Mouse (Mus musculus) adrenal gland (tissue): ENCODE measurements at regions not wholly inside any gene's neighbourhood (a gene's known extent, or its start where the extent isn't known, plus 50 kb on each side); places are given as distances from the start of the nearest gene placed in this dataset.

Experiments used
- intact Hi-C: fragments of 180-260 bp; cut with DNase I; formaldehyde crosslinking; loops from one replicate; pipeline ENCODE4 v1.15.1; 2025

DNA sequence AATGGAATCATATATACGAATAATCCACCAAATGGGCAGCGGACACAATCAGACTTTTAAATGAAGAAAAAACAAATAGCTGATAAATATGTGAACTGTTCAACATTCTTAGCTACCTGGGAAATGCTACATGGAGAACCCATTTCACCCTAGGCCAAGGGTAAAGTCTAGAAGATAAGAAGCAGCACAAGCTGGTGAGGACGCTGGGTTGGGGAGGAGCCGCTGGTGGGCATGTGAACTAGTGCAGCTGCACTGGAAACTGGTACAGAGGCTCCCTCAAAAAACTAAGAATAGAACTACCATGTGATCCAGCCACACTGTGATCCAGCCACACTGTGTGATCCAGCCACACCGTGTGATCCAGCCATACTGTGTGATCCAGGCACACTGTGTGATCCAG is 198.8 kb upstream of the Bmper start:
- intact Hi-C loops, result loop anchor here (10.0 kb wide), 1 partner anchor 469 kb away; no protein-coding TSS in a partner anchor

DNA sequence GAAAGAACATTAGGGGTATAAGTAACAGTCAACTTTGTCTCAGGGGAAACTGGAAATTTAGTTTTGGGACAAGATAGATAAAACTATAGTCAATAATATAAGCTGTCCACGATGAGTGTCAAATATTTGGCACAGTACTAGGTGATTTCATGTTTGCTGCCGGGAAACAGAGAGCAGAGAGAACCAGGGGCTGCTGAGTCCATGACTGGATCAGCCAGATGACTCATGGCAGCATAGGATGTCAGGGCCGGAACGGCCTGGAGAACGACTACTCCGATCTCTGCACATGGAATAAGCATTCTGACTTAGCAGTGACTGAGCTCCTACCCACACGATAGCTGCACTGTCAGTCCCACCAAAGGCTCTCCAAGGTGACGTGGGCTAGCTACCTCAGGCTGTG is 197.6 kb upstream of the Bmper start:
- intact Hi-C loops, result loop anchor here (5.0 to 10.0 kb wide), 2 partner anchors 227 to 470 kb away; no protein-coding TSS in a partner anchor

DNA sequence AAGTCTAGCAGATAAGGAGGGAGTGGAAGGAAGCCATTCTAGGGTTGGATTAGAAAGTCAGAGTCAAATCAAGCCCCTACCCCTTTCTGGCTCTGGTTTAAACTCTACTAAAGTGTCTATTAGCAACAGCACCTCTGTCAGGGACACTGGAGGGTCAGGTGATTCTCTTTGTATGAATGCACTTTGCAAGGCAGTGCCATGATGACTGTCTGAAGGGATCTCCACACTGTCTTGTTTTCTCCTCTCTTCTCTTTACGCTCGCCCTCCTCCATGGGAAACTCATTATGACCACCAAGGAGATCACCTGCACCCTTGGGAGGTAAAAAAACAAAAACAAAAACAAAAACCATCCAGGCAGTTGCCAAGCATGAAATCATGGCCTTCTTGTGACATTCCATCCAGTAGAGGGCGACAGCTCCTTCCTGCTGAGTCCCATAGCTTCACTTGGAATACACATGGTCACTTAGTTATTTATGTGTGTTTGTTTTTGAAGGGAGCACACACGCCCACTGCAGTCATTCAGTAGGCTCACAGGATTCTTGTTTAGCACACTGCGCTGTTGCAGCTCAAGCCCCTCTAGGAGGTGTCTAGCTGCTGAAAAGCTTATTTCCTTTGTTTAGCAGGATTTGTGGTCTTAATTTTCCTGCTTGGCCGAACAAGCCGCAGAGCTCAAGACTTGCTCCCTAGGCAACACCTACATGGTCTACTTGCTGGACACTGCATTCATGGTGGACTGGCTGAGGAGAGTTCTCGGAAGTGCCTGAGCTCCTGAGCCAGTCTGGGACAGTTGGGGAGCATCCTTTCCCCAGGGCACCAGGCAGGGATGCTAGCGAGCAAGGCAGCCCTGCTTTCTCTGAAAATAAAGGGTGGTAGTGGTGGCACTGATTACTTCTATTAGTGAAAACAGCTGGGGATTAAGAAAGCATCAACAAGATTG is 195.2 kb upstream of the Bmper start:
- intact Hi-C loops, result loop anchor here (1.0 to 10.0 kb wide), 3 partner anchors 183 to 473 kb away; no protein-coding TSS in a partner anchor

DNA sequence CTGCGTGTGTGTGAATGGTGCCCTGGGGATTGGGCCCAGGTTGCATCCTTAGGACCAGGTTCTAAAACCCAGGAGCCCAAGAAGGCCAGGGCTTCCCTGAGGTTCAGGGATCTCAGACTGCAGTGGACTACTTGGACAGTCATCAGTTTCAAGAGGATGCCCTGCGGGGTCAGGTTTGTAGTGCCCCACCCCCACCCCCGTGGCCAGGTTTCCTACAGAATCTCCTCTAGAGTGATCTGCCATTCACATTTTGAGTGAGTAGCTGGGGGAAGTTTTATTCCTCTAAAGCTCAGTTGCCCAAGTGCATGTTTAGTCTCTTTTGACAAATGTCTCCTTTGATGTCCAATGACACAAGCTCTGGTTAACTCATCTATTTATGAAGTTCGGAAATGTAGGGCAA is 193.5 kb upstream of the Bmper start:
- intact Hi-C loops, result loop anchor here (5.0 to 10.0 kb wide), 2 partner anchors 223 to 475 kb away; no protein-coding TSS in a partner anchor

DNA sequence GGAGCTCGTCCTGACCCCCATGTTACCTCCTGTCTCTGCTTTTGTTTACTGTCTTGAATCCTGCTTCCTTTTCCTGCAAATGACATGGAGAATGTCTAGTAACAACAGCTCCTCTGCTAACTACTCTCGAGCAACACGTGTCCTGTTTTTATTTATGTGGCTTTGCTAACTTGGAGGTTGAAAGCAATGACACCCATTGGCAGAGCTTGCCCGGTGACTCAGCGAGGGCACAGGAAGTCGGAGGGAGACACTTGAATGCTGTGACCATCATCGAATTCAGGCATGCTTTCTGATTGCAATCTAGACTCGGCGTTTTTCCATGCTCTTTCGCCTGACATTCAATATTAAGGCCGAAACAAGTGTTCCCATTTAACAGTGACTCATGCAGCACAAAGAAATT is 192.7 kb upstream of the Bmper start:
- intact Hi-C loops, result no loop called here

DNA sequence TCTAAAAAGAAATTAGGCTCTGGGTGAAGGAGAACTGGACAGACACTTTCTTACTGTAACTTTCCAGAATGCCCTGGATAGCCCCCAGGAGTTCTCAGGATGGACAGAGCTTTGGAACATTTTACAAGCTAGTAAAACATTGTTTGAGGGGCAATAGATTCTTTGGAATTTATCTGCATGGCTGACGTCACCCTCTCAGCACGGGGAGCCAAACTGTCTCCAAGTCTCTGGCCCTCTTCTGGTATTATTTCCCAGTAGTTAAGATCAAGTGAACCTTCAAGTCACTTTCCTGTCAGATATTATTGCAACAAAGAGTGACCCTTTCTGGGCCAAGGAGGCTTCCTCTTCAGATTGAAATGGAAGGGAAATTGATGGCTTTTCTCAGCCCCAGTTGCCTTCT is 192.3 kb upstream of the Bmper start:
- intact Hi-C loops, result no loop called here

DNA sequence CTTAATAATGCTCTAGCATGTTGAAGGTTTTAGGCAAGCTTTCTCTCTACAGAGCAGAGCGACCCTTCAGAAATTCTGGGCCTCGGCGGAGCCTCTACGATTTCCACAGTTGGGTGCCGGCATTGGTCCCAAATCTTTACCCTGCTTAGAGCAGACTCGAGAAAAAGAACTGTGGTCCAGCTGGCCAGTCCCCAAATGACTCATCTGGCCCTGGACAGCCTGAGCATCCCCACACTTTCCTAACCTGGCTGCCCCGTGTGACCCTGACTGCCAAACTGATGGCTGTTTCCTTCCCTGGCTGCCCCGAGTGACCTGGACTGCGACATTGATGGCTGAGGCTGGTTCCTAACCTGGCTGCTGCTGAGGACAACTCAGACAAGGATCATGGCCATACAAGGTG is 191.0 kb upstream of the Bmper start:
- intact Hi-C loops, result no loop called here

DNA sequence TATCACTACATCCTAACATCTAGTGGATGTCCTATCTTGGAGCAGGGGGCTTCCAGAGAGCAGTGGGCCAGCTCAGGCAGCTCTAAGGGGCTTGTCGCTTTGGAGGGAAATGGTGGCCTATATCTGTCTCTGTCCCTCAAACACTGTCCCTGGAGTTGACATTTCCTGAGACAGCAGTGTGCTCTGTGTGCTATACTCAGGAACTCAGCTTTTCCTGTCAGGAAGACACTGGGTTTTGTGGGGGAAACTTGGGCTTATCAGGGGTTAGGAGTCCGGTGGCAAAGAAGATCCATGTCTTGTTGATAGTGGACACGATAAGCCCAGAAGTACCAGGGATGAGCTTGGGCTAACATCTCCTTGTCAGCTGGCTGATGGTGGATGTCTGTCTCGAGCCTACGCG is 187.6 kb upstream of the Bmper start:
- intact Hi-C loops, result loop anchor here (5.0 kb wide), 1 partner anchor 77 kb away; no protein-coding TSS in a partner anchor

DNA sequence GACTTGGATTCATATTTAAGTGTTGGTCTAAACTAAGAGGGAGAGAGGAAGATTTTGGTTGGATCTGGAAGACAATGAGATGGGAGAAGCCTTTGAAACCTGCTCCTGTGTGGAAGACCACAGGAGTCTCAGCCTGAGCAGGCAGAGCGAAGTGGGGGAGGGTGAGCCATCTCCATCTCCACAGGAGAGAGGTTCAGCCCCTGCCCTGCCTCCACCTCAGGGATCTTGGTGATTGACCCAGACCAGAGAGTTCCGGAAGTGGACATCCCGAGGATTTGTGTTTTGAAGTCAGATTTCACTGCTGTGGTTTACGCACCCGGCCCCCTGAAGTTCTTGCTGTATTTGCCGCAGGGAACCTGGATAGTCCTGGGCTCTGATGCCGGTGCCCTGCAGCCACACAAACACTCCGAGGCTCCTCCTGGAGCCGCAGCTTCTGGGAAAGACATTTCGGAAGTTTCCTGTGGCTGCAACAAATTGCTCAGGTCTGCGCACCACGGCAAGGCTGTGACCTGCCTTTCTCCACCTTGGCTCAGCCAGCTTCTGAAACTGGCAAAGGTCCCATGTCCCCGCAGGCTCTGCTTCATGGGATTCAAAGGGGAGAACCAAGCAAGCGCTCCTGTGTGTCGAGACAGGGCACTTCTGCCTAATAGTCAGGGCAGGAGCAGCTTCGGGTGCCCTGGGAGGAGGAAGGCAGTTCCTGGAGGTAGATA is 186.8 kb upstream of the Bmper start:
- intact Hi-C loops, result loop anchor here (5.0 kb wide), 1 partner anchor 76 kb away; no protein-coding TSS in a partner anchor

DNA sequence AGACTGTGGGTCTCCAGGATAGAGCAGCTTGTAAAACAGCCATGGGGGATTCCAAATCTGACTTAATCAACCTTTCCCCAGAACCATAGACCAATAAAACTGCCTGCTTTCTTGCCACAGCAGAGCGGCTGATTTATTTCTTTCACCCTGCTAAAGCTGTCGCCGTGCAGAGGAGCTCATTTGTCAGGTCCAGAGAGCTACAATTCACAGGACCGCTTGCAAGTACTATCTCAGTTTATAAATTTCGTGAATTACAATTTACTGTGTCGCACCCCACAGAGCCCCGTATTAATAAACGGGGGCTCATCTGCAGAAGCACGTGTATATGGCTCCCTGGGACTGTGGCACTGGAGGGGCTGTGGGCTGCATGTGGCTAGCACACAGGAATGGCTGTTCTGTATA is 185.4 kb upstream of the Bmper start:
- intact Hi-C loops, result loop anchor here (5.0 kb wide), 1 partner anchor 75 kb away; no protein-coding TSS in a partner anchor

DNA sequence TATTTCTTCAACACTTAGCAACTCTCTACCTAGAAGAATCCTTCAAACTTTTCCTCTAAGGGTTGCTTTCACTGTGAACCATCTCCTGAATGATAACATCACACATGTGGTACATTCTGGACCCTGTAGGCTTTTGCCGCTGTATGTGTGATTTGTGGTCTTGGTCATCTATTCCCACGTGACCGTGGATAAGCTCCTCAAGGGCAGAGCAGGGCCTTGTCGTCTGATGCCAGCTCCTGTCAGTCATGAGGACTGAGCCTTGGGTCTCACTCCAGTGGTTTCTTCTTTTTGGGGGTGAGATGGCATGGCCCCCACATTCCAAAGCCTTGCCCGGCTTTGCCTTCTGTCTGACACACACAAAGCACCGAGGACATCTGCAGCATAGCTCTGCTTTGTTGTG is 183.3 kb upstream of the Bmper start:
- intact Hi-C loops, result loop anchor here (5.0 kb wide), 1 partner anchor 73 kb away; no protein-coding TSS in a partner anchor

DNA sequence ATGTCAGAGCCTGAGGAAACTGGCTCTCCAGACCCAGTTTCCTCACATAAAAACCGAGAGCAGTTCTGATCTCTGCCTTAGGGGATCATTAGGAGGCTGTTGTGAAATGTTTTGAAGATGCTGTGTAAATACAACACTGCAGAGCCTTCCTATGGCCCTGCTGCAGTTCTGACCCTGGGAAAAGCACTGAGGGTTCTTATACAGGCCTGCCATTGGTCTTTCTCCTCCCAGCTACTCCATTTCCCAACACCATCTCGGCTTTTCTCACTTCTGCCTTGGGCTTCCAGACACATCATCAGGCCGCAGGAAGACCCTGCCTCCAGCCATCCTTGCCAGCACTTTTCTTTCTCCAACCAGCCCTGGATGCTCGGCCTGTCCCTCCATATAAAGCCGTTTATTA is 181.9 kb upstream of the Bmper start:
- intact Hi-C loops, result no loop called here

DNA sequence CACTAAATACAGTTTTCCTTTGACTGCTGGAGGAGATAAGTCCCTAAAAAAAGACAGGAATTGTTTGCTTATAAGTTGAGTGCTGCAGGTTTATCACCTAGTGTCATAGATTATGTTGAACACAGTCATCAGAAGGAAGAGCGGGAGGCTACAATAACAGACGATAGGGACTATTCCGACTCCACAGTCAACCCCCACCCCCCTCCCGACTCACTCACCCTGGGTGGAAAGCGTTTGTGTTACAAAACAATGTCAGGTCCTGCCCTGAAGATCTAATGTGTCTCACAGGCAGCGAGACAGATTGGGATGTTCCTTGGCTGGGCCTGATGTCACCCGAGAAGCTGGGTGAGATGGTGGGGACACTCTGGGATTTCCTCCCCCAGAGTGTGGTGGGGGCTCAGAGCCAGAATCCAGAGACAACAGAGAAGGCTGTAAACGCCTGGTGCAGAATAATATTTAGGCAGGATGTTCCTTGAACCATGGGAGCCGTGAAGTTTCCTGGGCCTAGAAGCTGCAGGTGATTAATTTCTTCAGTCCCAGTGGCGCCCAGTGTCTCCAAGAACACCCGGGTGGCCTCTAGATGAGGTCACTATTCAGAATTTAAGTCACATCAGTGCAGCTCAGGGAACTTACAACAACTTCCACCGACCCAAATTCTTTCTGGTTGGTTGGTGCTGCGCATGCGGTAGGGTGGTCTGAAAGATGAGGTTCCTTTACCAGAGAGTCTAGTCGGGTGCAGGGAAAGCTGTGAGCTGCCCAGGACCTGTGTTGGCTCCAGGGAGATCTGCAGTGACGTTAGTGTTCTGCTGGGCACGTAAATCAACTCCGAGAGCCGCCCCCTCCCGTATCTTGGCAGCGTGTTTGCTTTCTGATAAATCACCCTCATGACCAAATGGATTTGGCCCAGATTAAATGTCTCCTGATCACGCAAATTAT is 181.1 kb upstream of the Bmper start:
- intact Hi-C loops, result no loop called here

DNA sequence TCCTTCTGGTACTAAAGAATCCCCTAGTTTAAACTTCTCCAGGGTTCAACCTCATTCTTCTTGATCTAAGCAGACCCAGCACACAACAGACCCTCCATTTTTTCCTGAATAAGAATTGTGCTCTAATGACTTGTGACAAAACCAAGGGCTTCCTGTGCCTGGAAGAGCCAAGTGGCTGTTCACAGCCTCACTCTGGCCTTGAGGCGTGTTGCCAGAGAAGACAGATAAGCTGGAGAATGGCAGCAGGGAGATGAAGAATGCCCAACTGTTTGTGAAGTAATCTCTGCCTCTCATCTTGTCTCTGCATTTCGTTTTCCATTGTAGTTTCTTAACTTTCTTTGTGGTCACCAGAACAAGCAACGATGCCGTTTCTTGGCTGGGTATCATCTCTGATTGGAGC is 179.9 kb upstream of the Bmper start:
- intact Hi-C loops, result no loop called here

DNA sequence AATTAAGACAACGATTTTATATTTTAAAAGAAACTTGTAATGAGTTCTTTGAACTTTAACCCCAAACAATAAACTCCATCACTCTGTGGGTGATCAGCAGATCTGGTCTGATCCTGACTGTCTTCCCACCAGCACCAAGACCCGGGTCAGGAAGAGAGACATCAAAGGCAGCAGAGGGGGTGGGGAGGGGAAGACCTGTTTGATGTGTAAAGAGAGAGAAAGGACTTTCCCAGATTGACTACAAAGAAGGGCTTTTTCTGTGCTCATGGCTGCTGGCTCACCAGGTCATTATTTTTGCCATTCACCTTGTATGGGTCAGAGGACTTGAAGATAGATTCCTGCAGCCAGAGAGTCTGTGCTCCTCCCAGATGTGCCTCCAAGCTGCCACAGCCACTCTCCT is 177.4 kb upstream of the Bmper start:
- intact Hi-C loops, result no loop called here

DNA sequence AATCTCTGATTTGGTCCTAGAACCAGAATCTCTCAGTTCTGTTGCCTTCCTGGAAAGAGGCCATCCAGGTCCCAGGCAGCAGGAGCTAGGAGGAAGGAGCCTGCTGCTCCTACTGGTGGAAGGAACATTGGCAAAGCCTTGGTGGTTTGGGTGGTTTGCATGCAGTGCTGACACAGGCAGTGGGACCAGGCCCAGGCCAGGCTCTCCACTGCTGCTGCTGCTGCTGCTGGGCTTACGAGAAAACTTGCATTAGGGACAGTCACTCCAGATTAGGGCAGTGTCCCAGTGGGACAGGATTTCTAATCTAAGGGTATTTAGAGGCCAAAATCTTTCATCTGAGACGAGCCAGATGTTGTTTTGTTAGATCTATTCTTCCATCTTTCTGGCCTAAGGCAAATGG is 172.1 kb upstream of the Bmper start:
- intact Hi-C loops, result no loop called here

DNA sequence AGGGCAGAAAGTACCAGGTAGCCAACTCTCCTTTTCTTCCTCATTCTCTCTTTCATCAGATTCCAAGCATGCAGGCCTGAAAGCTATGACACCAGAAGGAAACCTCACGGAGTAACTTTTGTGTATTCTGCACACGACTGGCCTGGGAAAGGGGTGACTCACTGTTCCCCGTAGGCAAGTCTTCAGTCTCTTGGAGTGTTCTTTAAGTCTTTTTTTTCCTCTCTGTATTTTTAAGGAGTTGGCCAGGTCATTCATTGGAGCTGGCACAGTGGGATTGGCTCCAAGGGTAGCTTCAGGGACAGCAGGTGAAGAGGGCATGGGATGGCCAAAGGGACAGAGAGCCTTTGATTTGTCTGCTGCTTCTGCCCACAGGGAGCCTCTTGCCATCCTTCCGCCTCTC is 163.3 kb upstream of the Bmper start:
- intact Hi-C loops, result no loop called here

DNA sequence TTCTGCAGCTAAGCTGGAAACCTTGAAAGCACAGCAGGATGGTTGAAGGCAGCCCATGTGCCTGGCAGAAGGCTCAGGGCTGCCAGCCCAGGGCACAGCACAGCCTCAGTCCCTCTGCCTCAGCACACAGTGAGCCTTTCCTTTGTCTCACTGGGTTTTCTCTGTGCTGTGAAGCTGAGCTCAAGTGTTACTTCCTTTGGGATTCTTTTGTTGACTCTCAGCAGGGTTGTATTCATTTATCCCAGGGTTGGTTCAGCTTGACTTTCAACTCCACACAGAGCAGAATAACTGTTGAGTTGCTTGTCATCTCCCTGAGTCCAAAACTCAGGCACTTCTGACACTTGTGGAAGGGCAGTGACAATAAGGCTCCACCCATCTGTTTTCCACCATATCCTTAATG is 162.3 kb upstream of the Bmper start:
- intact Hi-C loops, result loop anchor here (5.0 kb wide), 1 partner anchor 57 kb away; no protein-coding TSS in a partner anchor

DNA sequence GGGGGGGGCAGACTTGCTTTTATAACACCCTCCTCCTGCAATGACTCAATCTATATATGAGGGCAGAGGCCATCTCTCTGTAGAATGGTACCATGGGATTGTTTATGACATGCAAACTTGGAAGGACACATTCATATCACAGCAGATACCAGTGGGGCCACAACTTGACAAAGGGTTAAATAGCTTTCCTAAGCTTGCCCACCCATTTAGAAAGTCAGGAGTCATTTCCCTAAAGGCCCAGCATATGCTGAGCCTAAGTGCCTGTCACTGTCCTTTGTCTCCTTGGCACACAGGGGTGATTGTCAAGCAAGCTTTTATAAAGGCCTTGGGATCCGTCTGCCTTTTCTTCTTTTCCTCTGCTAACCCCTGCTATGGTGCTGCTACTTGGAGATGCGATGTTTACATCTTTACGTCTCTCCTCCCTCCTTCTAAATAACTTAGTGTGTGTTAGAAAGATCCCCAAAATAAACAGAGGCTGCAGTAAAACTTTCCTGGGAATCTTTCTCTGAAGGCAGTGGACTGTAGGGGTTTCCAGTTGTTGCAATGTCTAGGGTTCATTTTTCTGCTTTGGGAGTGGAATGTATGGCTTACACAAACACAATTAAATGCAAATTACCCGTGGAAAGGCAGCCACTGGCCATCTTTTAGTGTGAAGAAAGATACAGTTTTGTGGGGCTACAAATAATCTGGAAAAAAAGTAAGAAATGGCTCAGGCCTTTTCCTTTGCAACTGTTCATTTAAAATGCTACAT is 161.5 kb upstream of the Bmper start:
- intact Hi-C loops, result loop anchor here (5.0 kb wide), 1 partner anchor 56 kb away; no protein-coding TSS in a partner anchor

DNA sequence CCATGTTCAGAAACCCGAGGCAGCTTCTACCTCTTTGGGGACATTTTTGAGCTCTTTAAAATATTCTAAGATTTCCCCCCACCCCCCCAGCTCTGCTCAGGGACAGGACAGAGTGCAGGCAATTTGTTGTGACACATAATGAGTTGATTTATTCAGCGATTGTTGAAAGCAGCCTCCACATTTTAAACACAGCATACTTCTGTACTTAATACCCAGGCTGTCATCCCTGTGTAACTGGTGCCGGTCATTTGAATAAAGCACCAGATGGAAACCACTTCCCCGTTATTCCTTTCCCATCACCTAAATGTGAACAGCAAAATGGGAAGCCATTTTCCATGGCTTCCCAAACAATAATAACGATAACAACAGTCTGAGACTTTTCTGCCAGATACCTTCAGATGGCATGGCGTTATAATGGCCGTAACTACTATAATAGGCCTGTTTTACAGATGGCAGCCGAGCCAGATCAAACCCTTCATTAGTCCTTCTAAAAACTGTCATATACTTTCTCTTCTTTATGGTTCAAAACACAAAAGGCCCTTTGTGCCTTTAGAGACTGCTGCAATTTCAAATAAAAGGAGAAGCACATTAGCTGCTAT is 160.7 kb upstream of the Bmper start:
- intact Hi-C loops, result loop anchor here (5.0 kb wide), 1 partner anchor 55 kb away; no protein-coding TSS in a partner anchor
